In the genomic region with DNA sequence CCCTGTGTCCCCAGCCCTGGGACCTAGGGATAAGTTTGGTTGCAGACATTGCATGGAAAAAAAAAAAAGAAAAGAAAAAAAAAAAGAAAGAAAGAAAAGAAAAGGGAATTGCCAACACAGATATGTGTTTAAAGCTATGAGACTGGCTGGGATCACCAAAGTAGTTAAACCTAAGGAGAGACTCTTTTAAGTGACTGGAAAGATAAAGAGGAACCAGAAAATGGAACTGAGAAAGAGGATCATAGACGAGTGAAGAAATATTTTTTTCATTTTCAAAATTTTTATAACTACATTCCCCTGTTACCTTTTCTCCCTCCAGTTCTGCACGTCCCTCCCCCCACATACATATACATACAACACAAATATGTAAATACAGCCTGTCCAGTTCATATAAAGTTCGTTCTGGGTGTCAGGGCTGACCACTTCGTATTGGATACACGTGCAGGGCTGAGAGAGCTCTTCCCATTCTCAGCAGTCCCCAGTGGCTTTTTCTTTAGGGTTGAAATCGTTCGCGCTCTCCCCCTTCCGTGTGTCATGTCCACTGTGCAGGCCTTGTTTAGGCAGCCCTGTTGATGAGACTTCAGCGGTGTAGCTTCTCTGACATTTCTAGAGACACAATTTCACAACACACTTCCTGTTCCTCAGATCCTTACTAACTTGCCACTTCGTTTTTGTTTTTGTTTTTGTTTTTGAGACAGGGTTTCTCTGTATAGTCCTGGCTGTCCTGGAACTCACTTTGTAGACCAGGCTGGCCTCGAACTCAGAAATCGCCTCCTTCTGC, we compare ENCODE assay signal across 18 mouse cellular contexts. TPM values are rescaled to one million over a fixed set of nuclear protein-coding genes. Genes with fewer than 3 reads are reported as not detected.
DNase-seq lines count a peak whose midpoint lies in the region; ATAC-seq lines count a peak whose summit lies in the region.
"Had no signal": no experiment of that assay in that cellular context is flagged by ENCODE, and none has a peak within 500 bp of the region (broad histone marks: within the 10 kb centered on the region; RNA-seq: fewer than 3 reads in every experiment).

No protein-coding gene starts in this region.

- DNase-seq in heart, adult 11 months = peak; percentile 79
- DNase-seq in heart, postnatal 25 days (ENCODE audit: low spot score) = no peak
- peak; percentile 10 for DNase-seq in 416B (ENCODE audit: low read depth)
- DNase-seq in layer of hippocampus, postnatal 10 days (ENCODE audit: low spot score in 2 of 2) = no peak
- no peak for DNase-seq in kidney, postnatal 36 days
- DNase-seq in left cerebral cortex, postnatal 36 days (ENCODE audit: low spot score in 2 of 2) = no peak
- DNase-seq: cerebellum, adult 9-10 months; gastrocnemius, postnatal 14 days; left cerebral cortex, postnatal 4 days; liver, embryonic 13.5 days; lung, postnatal 14 days; right cerebral cortex, adult 18-20 months; thymus, adult 18-20 months had no signal

- intact Hi-C loops in heart, postnatal 25 days (cut with DNase I) = no loop called here
- intact Hi-C loops in left cerebral cortex, postnatal 36 days (cut with DNase I) = no loop called here

- peak; percentile 80 for ATAC-seq in granulocyte monocyte progenitor cell, adult 5-6 weeks (replicated peaks; ENCODE audit: poor library complexity, severe bottlenecking)
- ATAC-seq in monocyte, adult 5-6 weeks (replicated peaks; ENCODE audit: insufficient number of reproducible peaks, low FRiP score, low TSS enrichment, poor library complexity, severe bottlenecking) = peak; percentile 79
- ATAC-seq: forebrain, embryonic 14.5 days; hindbrain, postnatal 0 days; intestine, postnatal 0 days had no signal

RNA-seq across cellular contexts. Expression of a gene that starts 11.4 kb away (rescaled TPM):
- 1 to 10 TPM; 7.9 to 9.3 TPM for total RNA-seq in heart, postnatal 25 days (2021)
- 13.1 and 13.6 TPM in 2 replicates for total RNA-seq in granulocyte monocyte progenitor cell, adult 5-6 weeks (2014; fragmentation: Nextera tagmentation)
- 21.2 and 24.4 TPM in 2 replicates for total RNA-seq in granulocyte monocyte progenitor cell, adult 5-6 weeks (2017)
- total RNA-seq in monocyte, adult 5-6 weeks (2017) = 43.7 to 49.5 TPM (median 48.6 TPM) in 3 replicates
- total RNA-seq in layer of hippocampus, postnatal 10 days (2021) = 10 to 100 TPM; 18.3 to 21.6 TPM
- 10 to 100 TPM; 23.4 to 25.2 TPM for total RNA-seq in left cerebral cortex, postnatal 36 days (2021)

Comparison
In these comparisons a context has a peak if more than half of its experiments do, and no peak if none do; other contexts are left out.
1. DNase-seq: peak in heart, adult 11 months (single experiment) and 416B (single experiment); none in heart, postnatal 25 days (single experiment), layer of hippocampus, postnatal 10 days (0 of 2), kidney, postnatal 36 days (0 of 2) and left cerebral cortex, postnatal 36 days (0 of 2).